Mouse (Mus musculus): ENCODE results near the gene Hsp90aa1.
"Not testable (repeated sequence)": the region's sequence is repeated elsewhere in the genome, so short reads cannot be mapped to it uniquely, and the experiment has no call there.

The Hsp90aa1 gene

DNA sequence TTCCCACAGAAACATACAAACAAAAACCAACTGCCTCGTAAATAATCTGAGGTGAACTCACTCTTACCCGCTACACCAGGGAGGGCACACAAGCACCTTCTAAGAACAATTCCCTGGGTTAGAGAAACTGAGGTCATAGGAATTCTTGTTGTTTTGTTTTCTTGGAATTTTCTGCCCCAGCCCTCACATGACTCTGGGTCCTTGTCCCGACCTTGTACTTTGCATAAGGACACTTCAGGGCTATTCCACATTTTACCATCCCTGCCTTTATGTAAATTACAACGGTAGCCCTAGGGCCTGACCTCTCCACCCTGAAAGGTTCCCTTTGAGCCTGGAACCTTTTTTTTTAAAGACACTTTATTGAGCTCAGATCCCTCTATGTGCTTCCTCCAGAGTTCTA lies at the start of gene Hsp90aa1:
Hsp90aa1 (minus strand) TSS at position 173 of the 400 bp plus-strand sequence.
- no peak for DNase-seq (ENCODE audit: low read depth, low spot score)

DNA sequence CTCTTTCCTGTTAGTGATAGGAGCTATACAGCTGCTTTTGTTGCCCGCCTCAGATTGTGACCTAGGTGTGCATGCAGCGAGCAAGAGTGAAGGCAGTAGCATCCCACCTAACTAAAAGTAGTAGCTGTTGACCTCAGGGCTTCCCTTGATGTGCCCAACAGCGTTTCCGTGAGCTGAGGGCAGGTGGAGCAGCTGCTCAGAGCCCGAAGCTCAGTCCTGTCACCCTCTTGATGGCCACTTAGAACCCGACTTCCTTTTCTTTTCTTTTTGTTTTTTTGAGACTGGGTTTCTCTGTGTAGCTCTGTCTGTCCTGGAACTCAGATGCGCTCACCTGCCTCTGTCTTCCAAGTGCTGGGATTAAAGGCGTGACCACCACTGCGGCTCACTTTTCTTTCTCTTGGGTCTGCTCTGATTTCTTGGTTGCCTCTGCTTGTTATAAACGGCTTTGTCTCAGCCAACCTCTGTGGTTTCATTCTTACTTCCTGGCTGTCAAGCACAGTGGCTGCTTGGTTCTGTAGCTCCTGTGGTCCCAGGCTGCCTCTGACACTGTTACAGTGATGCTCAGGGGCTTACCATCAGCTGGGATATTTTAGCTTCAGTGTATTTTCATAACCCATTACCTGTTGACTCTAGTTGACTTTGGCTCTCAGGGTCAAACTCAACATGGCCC lies 48.4 kb upstream of the Hsp90aa1 start:
- no peak for DNase-seq (ENCODE audit: low read depth, low spot score)

DNA sequence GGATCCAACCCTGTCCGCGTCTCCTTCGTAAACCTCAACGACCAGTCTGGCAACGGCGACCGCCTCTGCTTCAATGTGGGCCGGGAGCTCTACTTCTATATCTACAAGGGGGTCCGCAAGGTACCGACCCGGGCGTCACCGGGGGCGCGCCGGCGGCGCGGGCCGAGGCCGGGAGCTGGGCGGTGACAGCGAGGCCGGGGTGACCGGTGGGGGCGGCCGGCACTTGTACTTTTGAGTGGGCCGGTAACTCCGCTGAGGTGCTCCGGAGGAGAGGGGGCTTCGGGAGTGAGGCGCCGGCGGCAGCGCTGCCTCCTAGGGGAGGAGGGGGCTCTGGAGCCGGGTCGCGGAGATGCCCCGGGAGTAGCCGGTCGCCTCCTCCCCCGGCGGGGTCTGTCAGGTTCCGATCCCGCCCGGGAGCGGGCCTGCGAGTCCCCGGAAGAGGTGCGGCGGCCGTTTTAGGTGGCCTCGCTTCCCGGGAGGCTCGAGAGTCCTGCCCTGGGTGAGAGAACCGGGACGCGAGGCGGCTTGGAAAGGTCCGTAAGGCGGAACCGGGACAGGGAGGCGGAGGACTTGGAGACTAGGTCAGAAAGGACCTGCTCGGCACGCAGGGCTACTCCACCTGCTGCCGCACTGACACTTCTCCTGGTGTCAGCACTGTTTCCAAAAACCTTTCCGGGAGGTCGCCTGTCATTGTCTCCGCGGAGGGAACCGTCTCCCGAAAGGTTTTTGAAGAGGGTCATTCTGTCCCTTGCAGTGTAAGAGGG lies 35.8 kb upstream of the Hsp90aa1 start:
- no peak for DNase-seq (ENCODE audit: low read depth, low spot score)

DNA sequence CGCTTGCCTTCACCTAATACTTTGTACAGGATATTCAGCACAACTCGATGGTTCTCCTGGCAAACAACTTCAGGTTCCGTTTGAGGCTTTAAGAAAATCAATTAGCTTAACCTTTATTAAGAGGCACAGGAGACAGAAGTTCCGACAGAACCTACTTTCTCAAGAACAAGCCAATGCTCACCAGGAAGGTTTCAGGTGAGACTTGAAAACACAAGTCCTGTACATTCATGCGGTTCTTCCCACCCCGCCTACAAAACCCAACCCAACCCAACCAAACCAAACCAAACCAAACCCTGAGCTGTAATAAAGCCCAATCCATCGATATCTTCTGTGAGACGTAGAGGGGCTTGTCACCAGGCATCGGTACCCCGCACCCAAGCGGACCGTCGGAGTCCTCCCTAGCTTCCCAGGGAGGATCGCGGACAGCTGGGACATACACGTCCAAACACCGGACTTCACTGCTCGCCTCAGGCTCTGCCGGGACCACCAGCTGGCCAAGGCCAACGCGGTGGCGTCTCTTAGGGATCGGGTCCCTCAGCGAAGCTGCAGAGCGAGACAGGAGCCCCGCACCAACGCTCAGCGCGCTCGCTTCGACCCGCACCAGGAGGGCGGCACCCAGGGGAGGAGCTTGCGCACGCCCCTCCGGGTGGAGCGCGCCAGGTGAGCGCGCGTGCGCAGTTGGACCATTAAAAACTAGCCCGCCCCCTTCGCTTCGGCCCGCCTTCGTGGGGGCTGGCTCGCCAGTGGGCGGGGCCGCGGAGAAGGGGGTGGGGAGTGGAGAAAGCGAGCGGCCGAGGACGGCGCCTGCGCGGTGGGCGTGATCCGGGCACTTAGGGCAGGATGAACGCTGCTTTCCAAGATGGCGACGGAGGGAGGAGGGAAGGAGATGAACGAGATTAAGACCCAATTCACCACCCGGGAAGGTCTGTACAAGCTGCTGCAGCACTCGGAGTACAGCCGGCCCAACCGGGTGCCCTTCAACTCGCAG lies 34.9 kb upstream of the Hsp90aa1 start, which contains the start of gene Wdr20:
Wdr20 (plus strand) TSS at position 775 of the 988 bp plus-strand sequence.
- peak; percentile 98 for DNase-seq (ENCODE audit: low read depth, low spot score)

DNA sequence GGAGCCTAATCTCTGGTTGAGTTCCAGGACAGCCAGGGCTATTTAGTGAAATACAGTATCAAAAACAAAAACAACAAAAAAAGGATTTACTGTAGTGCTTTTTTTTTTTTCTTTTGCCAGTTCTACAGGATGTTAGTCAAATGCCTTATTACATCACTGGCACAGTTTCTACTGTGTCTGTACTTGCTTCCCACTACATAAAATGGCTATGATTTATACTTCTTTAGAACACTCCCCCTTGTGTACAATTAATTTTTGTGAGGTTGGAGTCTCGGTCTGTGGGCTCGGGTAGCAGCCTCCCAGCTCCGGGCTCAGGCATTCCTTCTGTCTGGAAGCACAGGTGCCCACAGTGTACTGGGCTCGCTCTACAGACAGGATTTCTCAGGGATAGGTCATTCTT lies 34.1 kb upstream of the Hsp90aa1 start:
- no peak for DNase-seq (ENCODE audit: low read depth, low spot score)

- not testable (repeated sequence) for DNase-seq (ENCODE audit: low read depth, low spot score)
These were observed 30.7 kb upstream of the Hsp90aa1 start for GRCm38 (mm10) chr12:110733254-110733653.

DNA sequence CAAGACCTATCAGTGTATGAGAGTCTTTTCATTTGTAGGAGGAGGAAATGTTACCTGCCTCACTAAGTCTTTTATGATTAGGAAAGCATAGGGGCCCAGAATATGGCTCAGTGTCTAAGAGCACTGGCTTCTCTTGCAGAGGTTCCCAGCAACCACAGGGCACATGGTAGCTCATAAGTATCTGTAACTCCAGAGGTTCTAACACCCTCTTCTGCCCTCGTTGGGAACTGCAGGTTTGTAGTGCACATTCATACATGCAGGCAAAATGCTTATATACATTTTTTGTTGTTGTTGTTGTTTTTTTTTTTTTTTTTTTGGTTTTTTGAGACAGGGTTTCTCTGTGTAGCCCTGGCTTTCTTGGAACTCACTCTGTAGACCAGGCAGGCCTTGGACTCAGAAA lies 23.9 kb upstream of the Hsp90aa1 start:
- DNase-seq (ENCODE audit: low read depth, low spot score): no peak

DNA sequence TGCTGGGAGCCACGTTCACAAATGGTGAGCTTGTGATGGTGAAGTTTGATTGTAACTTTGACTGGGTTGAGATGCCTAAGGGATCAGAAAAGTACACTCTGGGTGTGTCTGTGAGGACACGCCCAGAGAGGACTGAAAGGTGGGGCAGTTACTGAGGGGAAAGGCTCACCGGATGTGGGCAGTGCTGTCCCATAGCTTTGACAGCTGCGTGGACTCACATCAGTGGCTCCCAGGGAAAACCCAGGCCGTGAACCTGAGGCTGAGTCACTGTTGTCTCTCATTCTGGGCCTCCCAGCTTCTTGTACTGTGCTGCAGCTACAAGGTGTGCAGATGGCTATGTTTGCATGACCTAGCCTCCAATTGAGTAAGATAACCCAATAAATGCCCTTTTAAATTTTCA lies 23.0 kb upstream of the Hsp90aa1 start:
- no peak for DNase-seq (ENCODE audit: low read depth, low spot score)

DNA sequence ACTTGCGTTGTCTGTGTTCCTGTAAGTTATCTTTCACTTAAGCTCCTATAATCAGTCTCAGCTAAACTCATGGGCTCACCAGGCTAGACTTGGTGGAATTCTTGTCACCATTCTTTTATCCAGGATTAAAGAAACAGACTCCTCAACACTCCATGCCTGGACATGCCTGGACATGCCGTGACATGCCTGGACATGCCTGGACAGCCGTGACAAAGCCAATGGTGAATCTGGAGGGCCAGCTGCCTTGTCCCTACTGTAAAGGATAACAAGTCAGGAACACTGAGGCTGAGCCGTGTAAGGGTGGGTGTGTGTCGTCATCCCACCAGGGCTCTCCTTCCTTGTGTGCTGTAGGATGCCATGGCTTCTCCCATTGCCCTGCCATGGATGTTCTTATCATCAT lies 22.5 kb upstream of the Hsp90aa1 start:
- DNase-seq (ENCODE audit: low read depth, low spot score): no peak

DNA sequence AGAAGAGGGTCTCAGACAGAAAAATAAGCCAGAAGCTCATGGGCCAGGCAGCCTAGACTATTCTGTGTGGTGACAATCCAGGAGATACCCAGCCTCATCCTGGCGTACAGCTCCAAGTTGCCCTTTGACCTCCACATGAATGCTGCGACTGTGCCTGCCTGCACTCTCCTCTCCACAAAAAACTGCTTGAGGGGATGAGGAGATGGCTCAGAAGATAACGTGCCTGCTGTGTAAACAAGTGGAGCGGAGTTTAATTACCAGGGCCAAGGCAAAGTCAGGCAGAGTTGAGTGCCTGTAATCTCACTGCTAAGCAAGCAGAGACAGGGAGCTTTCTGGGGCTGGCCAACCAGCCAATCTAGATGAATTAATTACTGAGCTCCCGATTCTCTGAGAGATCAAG lies 13.5 kb upstream of the Hsp90aa1 start:
- DNase-seq (ENCODE audit: low read depth, low spot score): no peak

- DNase-seq (ENCODE audit: low read depth, low spot score): no peak
These were observed 11.7 kb upstream of the Hsp90aa1 start for GRCm38 (mm10) chr12:110714215-110714614.

- DNase-seq (ENCODE audit: low read depth, low spot score): no peak
These were observed 11.3 kb upstream of the Hsp90aa1 start for GRCm38 (mm10) chr12:110713784-110714183.

DNA sequence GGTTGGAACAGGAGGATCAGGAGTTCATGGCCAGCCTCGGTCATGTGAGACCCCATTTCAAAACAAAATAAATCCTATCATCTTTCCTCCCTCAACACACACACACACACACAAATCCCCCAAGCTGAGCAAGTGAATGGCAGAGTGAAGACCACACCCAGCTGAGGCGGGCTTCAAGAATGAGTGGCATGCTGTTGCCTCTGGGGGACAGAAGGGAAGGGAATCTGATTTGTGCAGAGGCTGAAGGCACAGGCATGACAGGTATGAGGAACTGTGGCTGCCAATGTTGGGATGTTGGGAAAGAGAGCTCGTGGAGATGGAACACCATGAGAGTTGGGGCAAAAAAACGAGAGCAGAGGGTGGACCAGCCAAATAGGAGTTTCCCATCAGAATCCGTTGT lies 8.7 kb upstream of the Hsp90aa1 start:
- DNase-seq (ENCODE audit: low read depth, low spot score): no peak

GRCm38 (mm10) chr12:110707451-110707850 lies 4.9 kb upstream of the Hsp90aa1 start:
- no peak for DNase-seq (ENCODE audit: low read depth, low spot score)

GRCm38 (mm10) chr12:110706337-110707231 lies 4.1 kb upstream of the Hsp90aa1 start:
- DNase-seq (ENCODE audit: low read depth, low spot score): no peak

- DNase-seq (ENCODE audit: low read depth, low spot score): not testable (repeated sequence)
These were observed 2.9 kb upstream of the Hsp90aa1 start for GRCm38 (mm10) chr12:110705419-110705818.

- no peak for DNase-seq (ENCODE audit: low read depth, low spot score)
These were observed 1.2 kb upstream of the Hsp90aa1 start for GRCm38 (mm10) chr12:110703682-110704081.

DNA sequence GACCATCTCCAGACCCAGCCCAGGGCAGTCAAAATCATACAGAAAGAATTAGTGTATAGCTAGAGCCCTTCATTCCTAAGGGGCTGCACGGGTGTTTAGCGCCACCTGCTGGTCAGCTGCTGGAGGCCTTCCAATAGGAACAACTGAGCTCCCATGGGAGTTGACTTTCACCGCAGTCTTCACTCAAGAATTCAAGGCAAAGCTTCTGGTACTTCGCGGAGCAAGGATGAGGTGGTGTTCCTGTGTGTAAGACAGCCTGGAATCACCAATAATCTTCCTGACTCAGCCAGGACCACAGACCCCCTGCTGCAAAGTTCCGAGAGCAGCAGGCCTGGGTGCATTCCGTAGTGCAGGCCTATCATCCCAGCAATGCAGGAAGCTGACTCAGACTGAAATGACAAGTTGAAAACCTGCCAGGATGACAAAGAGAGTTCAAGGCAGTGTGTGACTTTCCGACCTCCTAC lies 512 bp upstream of the Hsp90aa1 start:
- DNase-seq (ENCODE audit: low read depth, low spot score): peak; percentile 86

GRCm38 (mm10) chr12:110701363-110701762 lies 1.2 kb downstream of the Hsp90aa1 start:
- not testable (repeated sequence) for DNase-seq (ENCODE audit: low read depth, low spot score)

- no peak for DNase-seq (ENCODE audit: low read depth, low spot score)
These were observed 1.8 kb downstream of the Hsp90aa1 start for GRCm38 (mm10) chr12:110700730-110701129.

GRCm38 (mm10) chr12:110699171-110699547 lies 3.4 kb downstream of the Hsp90aa1 start:
- DNase-seq (ENCODE audit: low read depth, low spot score): no peak
